Mouse (Mus musculus): ENCODE data around the gene Fxyd7.

Fxyd7 gene

DNA sequence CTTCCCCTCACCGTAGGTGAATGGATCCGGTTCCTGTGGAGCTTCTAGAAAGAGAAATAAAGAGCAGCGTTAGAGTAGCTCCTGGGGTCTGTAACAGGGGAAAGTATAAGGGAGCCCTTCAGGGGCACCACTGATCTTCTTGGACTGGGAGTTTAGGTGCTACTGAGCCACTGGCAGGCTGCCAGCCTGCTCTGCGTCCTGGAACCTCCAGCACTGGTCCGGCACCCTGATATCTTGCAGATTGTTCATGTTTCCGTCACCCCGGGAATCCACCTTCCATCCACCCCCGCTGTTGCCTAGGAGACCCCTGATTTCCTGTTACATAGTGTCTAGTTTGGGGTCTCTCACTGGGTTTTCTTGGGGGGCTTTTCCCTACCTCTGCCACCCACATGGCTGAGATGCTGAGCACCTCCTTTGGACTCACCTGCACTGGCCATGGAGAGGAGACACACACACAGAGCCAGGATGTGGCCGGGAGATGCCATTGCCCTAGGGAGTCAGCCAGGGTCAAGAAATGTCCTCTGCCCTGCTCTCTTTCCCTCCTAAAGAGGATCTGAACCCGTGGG is 2.7 kb upstream of the Fxyd7 start:
- in situ Hi-C loops (cut with MboI; ENCODE audit: low sequenced_read_pairs): no loop called here

DNA sequence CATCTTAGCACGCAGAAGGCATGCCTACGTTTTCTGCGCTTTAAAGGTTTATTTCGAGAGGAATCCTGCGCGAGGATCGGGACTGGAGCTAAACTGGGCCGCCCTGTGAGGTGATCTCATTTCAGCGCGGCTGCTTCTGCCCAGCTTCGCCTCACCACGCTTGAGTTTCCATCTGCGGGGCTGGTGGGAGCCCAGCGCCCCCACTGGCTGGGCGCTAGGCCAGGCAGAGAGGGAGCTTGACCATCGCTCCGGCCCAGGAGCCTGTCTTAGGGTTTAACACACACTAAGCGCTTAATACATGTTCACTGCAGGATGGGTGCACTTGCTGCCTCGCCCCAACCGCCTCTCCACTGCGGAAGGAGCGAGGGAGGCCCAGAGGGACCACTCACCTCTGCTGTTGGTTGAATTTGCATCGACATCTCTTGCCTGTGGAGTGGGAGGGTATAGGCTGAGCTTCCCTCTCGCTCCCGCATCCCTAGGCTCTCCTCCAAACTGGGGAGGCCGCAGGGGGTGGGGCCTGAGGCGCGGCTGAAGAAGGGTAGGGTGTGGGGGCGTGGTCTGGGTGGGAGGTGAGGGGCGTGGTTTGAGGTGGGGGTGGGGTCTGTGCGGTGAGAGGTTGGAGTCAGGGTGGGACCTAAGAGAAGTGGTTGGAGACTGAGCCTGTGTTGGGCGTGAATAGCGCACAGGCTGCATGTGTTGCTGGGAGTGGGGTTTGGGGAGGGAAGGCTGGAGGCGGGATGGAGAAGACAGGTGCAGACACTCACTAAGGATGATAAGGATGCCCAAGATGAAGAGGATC is 1.6 kb upstream of the Fxyd7 start:
- in situ Hi-C loops (cut with MboI; ENCODE audit: low sequenced_read_pairs): no loop called here

DNA sequence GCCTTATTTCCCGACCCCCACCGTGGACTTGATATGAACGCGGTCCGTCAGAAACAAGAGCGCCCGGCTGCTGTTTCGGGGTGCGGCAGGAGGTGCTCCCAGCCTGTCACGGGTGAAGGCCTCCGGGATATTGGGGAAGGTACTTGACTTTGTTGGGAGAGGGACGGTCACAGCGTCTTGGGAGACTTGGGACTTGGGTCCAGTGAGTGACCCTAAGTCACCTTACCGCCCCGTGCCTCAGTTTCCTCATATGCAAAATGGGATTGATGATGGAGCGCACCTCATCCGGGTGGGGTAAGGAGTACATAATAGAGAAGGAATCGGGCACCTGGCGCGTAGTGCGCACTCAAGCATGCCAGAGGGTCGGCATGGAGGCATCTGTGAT is 976 bp upstream of the Fxyd7 start:
- in situ Hi-C loops (cut with MboI; ENCODE audit: low sequenced_read_pairs): no loop called here

DNA sequence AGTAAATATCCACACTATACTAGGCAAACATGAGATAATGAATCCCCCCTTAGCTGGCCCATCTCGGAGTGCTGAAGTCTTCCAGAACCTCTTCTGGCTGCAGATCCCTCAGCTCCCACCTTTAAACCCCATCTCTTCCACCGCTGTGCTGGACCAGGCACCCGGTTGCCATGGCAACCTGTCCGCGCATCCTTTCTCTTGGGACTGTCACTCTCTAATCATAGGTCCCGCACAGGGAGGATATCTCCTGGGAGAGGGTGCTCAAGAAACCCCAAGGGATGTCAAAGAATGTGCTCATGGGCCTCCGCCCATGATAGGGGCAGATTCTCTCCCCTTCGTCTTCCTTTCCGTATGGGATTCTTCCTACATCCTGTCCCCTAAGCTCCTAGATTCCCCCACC is 346 bp downstream of the Fxyd7 start:
- in situ Hi-C loops (cut with MboI; ENCODE audit: low sequenced_read_pairs): no loop called here

DNA sequence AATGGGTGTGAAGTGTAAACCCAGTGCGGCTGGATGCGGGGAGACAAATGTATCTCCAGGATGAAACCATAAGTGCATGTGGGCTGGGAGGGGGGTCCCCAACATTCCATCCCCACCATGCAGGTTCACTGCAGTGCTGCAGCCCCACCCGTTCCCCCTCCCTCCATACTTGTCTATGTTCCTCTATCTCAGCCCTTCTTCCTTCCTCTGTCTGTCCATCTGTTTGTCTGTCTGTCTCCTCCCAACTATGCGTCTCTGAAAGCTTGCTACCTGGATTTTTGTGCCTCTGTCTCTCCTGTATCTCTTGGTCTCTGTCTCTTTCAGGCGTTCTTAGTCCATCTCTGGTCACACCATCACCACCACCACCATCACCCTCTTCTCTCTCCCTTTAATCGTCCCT is 780 bp downstream of the Fxyd7 start:
- in situ Hi-C loops (cut with MboI; ENCODE audit: low sequenced_read_pairs): no loop called here

DNA sequence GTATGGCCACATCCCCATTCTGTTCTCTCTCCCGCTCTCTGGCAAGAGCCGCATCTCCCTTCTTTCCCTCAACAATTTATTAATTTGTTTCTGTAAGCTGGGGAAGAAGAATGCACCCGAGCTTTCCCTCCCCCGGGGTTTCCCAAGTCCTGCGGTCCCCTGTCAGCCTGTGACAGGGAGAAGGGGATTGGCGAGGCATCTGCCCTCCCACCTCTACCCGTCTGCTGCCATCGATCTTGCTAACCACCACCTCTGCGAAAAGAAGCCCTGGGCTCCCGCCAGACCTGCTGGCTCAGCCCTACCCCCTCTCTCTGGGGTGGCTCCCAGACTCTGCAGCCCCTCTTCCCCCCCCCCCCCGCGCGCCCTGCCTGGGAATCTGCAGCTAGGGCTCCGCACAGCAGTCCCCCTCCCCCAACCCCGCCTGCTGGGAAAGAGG is 1.4 kb downstream of the Fxyd7 start:
- in situ Hi-C loops (cut with MboI; ENCODE audit: low sequenced_read_pairs): no loop called here

DNA sequence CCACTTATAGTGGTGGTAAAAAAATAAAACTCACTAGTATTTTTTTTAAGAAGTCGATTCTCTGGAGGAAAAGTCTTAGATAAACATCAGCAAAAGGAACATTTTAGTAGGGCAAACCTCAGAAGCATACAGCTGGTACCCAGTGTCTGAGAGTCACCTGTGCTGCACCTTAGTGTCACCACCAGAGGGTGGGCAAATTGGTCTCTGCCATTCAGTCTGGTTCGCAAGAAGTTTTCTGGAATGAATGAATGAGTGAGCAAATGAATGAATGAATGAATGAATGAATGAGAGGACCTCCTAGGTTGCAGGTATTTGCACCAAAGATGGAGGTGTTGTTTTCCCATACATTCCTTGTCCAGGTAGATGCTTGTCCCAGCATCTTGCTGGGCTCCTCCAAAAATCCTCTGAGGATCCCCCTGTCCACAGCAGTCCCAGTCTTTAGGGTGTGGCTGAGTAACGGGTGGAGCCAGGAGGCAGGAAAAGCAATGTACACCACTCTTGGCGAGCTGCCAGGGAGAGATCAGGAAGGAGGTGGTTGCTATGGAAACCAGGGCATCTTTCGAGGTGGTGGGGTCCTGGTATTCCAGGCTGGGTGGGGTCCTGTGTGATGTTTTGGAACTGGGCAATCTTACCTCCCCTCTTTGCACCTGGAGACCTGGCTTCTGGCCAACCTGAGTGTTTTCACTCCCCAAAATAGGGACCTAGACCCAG is 2.0 kb downstream of the Fxyd7 start:
- in situ Hi-C loops (cut with MboI; ENCODE audit: low sequenced_read_pairs): no loop called here

DNA sequence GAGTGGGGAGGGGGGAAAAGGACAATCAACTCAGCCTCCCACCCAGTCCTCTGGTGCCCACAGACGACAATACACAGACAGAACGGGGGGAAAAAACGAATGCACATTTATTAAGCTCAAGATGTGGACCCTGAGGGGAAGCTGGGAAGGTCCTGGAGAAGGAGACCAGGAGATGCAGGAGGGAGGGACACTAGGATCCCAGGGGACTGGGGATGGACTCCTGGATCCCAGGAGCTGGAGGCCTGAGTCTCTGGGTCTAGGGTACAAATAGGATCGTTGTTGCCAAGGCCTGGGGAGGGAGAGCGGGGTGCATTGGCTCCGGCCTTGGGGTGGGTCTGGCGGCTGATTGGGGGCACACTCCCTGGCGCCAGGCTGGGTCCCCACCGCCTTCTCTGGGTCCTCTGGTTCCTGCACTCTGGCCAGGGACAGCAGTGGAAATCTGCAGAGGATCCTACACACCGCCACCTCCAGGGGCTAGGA is 8.8 kb downstream of the Fxyd7 start, which contains the start of gene Fxyd5:
Fxyd5 (minus strand) TSS at position 51 of the 480 bp plus-strand sequence.
- in situ Hi-C loops (cut with MboI; ENCODE audit: low sequenced_read_pairs): no loop called here

DNA sequence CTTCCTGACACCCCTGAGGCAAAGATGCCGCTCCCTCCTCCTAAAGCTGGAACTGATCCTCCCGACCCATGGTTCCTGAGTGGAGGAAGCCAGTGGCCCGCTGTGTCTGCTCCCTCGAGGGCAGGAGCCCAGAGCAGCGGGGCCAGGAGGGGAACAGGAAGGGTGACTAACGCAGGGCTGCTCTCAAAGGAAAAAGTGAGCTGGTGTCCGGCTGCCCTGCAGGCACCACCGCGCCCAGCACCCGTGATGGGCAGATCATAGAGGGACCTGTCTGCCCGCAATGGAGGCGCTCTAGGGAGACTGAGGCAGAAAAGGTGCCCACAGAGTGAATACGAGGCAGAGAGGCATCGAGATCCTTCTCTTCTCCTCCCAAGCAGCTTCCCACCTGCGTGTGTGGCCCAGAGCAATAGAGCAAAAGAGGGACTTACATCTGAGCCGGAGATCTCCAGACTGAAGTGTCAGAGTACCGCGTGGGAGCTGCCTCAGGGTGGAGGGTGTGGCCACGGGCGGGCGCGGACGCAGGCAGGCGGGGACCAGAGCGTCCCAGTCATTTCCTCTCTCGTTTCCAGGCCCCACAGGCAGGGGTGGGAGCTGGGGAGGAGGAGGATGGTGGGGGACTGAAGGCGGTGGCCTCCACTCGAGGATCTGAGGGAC is 9.5 kb downstream of the Fxyd7 start:
- in situ Hi-C loops (cut with MboI; ENCODE audit: low sequenced_read_pairs): no loop called here

DNA sequence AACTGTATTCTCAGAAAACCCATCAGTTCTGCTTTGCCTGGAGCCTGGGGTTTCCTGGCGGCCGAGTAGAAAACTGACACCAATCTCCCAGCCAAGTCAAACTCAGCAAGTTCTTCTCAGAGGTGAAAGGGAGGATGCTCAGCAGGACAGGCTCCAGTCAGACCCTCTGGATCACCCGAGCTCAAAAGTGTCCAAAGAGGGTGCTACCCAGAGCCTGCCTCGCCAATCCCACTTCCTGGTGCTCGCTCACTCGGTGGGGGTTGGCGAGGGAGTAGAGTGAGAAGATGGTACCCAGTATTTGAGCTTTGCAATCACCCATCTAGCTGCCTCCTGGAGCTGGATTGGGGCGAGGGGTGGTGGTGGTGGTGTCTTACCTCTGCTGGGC is 10.3 kb downstream of the Fxyd7 start:
- in situ Hi-C loops (cut with MboI; ENCODE audit: low sequenced_read_pairs): no loop called here

DNA sequence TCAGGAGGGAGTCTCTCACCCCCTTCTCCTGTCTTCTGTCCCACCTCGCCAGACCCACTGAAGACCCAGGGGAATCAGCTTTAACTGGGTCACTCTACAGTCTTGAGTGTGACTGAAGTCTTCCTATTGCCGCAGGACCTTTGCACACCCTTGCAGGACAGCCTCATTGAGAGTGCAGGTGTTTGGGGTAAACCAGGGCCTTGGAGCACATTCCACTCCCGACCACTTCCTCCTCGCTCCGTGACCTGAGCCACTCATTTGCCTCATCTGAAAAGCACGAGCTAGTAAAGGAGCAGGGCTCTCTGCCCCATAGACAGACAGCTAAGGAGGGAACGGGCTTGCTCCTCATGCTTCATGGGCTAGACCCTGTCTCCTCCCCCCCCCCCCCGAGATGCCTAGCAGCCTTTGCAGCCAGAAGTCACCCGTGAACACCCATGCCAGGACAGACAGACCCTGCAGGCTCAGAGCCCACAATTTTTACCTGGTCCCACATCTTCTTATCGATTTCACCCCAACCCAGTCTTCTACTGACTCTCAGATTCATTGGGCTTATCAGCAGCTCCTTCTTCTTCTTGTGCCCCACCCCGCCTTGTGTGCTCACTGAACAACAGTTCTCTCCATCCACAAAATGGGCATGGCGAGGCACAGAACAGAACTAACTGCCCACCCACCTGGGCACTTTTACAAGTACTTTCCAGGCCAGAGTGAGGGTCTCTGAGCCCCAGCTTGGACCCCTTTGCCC is 10.8 kb downstream of the Fxyd7 start:
- in situ Hi-C loops (cut with MboI; ENCODE audit: low sequenced_read_pairs): no loop called here

DNA sequence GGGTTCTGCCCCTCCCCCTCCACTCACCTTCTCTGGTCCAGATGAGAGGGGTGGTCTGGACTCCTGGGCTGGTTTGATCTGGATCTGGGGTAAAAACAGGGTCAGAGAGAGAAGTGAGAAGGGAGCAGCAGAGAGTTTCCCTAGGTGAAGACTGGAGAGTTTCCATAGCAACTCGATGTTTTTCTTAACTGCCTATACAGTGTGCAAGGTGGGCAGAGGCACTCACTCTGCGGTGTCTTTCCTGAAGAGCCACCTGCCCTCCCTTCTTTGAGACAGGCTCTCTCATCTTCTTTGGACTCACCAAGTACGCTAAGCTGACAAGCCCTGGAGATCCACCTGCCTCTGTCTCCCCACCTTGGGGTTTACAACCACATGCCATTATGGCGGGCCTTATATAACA is 12.3 kb downstream of the Fxyd7 start:
- in situ Hi-C loops (cut with MboI; ENCODE audit: low sequenced_read_pairs): no loop called here

DNA sequence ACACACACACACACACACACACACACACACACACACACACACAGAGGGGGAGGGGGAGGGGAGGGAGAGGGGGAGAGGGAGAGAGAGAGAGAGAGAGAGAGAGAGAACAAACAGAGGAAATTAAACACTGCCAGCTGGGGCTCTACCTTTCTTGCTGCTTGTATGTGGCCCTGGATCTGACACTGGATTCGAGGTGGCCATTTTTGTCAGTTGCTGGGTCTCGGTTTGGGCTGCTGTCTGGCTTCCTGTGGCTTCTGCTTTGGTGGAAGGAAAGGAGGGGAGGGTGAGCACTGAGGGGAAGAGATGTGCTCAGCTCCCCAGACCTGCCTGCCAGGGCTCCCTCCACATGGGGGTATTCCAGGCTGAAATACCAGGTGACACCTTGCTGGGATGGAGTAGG is 13.6 kb downstream of the Fxyd7 start:
- in situ Hi-C loops (cut with MboI; ENCODE audit: low sequenced_read_pairs): no loop called here

DNA sequence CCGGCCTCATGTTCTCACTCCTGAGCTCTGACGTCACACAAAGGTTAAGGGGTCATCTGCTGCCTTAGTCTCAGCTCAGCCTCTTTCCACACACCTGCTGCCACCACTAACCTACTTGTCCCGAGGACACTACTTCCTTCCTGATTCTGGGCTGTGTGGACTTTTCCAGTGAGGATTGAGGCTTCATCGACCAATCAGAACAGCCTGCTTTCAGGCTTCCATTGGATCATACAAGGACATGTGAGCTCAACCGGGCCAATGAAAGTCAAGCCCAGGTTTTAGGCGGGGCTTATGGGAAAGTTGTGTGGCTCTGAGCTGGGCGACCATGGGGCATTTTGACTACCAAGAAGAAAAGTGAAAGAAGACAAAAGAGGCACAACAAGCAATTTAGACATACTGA is 14.3 kb downstream of the Fxyd7 start:
- in situ Hi-C loops (cut with MboI; ENCODE audit: low sequenced_read_pairs): no loop called here

DNA sequence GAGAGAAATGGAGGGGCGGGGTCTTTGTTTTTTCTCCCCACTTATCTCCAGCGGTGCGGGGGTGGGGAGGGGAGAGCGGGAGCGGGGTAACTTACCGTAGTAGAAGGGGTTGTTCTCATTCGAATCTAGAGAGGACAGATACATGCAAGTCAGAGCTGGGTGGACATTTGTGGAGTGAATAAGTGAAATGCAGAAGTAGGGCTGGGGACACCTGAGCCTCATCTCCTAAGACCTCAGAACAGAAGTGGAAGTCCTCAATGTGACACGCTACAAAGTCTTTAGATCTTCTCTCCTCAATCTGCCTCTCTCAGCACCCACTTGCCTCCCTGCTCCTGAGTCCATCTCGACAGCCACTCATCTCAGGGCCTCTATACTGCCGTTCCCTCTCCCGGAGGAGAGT is 16.0 kb downstream of the Fxyd7 start:
- in situ Hi-C loops (cut with MboI; ENCODE audit: low sequenced_read_pairs): no loop called here

DNA sequence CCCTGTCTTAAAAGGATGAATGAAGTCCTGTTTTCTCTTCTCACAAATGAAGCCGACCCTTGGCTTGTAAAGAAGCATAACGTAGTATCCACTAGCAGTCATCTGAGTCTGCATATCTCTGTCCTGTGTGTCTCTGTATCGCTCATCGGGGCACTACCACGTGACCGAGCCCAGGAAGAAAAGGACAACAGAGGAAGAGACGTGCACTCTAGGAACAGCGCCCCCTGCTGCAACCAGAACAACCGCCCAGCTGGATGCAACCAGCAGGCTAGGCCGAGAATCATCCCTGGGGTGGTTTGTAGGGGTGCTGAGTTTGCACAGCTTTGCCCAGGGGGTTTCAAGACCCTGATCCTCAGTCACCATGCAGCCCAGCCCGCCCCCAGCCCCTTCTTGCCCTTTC is 16.5 kb downstream of the Fxyd7 start:
- in situ Hi-C loops (cut with MboI; ENCODE audit: low sequenced_read_pairs): no loop called here

DNA sequence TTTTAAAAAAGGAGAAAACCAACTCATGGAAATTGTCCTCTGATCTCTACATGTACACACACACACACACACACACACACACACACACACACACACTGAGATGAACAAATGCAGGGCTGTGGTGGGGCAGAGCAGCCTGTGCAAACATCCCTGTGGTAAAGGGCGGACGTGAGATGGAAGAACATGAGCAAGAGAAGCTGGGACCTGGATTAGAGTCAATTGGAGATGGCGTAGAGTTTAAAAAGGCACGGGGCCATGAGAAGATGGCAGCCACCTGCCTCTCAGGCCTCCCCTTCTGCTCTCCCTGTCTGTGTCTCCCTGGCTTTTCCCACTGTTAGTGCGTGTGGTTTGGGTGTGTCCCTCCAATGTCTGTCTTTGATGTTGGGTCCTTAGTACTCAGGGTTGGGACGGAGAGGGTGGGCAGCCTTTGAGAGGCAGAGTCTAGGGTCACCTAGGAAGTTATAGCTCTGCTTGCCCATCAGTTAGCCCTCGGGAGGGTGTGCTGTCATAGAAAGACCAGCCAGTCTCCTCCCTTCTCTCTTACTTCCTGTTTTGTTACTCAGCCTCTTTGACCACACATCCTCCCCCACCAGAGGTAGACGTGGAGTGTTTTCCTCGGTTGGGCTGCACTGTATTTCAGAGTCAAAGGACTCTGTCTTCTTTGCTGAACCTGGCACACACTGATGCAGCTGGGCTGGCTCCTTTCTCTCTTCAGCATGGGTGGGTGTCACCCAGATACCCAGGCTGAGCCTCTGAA is 17.7 kb downstream of the Fxyd7 start:
- in situ Hi-C loops (cut with MboI; ENCODE audit: low sequenced_read_pairs): no loop called here

DNA sequence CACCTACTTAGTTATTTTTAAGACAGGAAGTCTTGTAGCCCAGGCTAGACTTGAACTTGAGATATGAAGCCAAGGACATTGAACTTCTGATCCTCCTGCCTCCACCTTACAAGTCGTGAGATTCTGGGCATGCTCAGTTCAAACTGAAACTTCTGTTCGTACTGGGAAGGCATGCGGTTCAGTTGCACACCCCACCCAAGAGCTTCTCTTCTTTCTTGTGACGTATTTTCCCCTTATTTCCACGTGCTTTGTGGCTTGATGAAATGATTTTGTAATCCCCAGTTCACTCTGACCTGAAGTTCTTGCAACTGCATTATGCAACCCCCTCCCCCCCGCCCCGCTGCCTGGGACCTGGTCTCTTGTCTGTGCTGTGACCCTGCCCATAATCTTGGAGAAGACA is 19.5 kb downstream of the Fxyd7 start:
- in situ Hi-C loops (cut with MboI; ENCODE audit: low sequenced_read_pairs): no loop called here

DNA sequence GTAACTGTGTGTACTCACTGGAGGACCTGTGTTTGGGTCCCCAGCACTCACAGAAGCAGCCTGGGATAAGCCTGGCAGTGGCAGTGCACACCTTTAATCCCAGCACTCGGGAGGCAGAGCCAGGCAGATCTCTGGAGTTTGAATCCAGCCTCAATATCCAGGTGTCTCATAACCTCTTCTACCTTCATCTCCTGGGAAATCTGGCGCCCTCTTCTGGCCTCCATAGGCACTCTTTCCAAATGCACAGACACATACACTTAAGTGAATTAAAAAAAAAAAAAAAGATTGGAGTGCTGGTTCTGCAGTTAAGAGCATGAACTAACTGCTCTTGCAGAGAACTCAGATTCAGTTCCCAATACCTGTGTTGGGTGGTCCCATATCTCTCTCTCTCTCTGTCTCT is 20.6 kb downstream of the Fxyd7 start:
- in situ Hi-C loops (cut with MboI; ENCODE audit: low sequenced_read_pairs): no loop called here

DNA sequence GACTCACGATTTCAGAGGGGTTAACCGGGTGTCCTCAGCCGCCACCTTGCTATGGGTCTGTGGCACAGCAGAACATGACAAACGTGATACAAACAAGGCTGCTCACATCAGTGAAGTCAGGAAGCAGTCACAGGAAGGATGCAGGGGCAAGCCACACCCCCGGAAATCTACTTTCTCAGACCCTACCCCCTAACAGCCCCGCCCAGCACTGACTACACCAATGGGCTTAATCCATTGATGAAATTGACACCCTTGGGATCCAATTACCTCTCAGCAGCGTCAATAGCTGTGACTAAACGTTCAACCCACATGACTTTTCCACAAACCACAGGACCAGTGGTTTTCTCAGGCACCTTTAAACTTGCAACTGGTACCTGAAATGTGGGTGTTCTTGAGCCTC is 22.7 kb downstream of the Fxyd7 start:
- in situ Hi-C loops (cut with MboI; ENCODE audit: low sequenced_read_pairs): no loop called here

Data from CH12F3 (cell line).